Mouse (Mus musculus) T-helper 17 cell (primary cell): ENCODE results near the gene Pgap3.

Source experiments
- in situ Hi-C, 2 experiments: fragments of 300-600 bp; cut with MboI, MseI; formaldehyde crosslinking; loops; 1 replicate in 1 of 2; 2 replicates in 1 of 2; pipeline ENCODE4 v1.15.1; 2025; ENCODE audit warnings: high pct_unique_total_duplicates in 2 of 2

Pgap3 gene

GRCm38 (mm10) chr11:98413731-98414130 lies 13.4 kb upstream of the Pgap3 start:
- in situ Hi-C loops, result no loop called here

- in situ Hi-C loops, result no loop called here
Measured at GRCm38 (mm10) chr11:98412797-98413301, 12.6 kb upstream of the Pgap3 start.

GRCm38 (mm10) chr11:98412273-98412796 lies 12.0 kb upstream of the Pgap3 start, which contains the start of gene Erbb2:
TSS of gene Erbb2 (plus strand) at chr11:98412470.
- in situ Hi-C loops, result no loop called here

GRCm38 (mm10) chr11:98409341-98409822 lies 9.1 kb upstream of the Pgap3 start:
- in situ Hi-C loops, result no loop called here

- in situ Hi-C loops, result no loop called here
Measured at GRCm38 (mm10) chr11:98408872-98409271, 8.6 kb upstream of the Pgap3 start.

GRCm38 (mm10) chr11:98406621-98407020 lies 6.3 kb upstream of the Pgap3 start:
- in situ Hi-C loops, result no loop called here

- in situ Hi-C loops, result no loop called here
Measured at GRCm38 (mm10) chr11:98400816-98401215, 526 bp upstream of the Pgap3 start.

- in situ Hi-C loops, result no loop called here
Measured at GRCm38 (mm10) chr11:98397946-98398345, 2.3 kb downstream of the Pgap3 start.

- in situ Hi-C loops, result no loop called here
Measured at GRCm38 (mm10) chr11:98395041-98395440, 5.2 kb downstream of the Pgap3 start.

GRCm38 (mm10) chr11:98394301-98394700 lies 6.0 kb downstream of the Pgap3 start:
- in situ Hi-C loops, result no loop called here

GRCm38 (mm10) chr11:98393317-98393716 lies 7.0 kb downstream of the Pgap3 start:
- in situ Hi-C loops, result no loop called here

- in situ Hi-C loops, result no loop called here
Measured at GRCm38 (mm10) chr11:98392645-98393044, 7.6 kb downstream of the Pgap3 start.

GRCm38 (mm10) chr11:98392034-98392433 lies 8.3 kb downstream of the Pgap3 start:
- in situ Hi-C loops, result no loop called here

GRCm38 (mm10) chr11:98390141-98390540 lies 10.1 kb downstream of the Pgap3 start:
- in situ Hi-C loops, result no loop called here

- in situ Hi-C loops, result no loop called here
Measured at GRCm38 (mm10) chr11:98389221-98389780, 11.0 kb downstream of the Pgap3 start.

GRCm38 (mm10) chr11:98388282-98388681 lies 12.0 kb downstream of the Pgap3 start:
- in situ Hi-C loops, result no loop called here

GRCm38 (mm10) chr11:98387056-98387577 lies 13.2 kb downstream of the Pgap3 start:
- in situ Hi-C loops, result no loop called here

- in situ Hi-C loops, result no loop called here
Measured at GRCm38 (mm10) chr11:98386596-98386995, 13.7 kb downstream of the Pgap3 start.

GRCm38 (mm10) chr11:98385638-98386585 lies 14.4 kb downstream of the Pgap3 start, which contains the start of gene Pnmt:
TSS of gene Pnmt (plus strand) at chr11:98386450.
- in situ Hi-C loops, result no loop called here

GRCm38 (mm10) chr11:98384721-98385637 lies 15.3 kb downstream of the Pgap3 start:
- in situ Hi-C loops, result no loop called here

GRCm38 (mm10) chr11:98384216-98384615 lies 16.1 kb downstream of the Pgap3 start:
- in situ Hi-C loops, result no loop called here
